Mouse (Mus musculus): ENCODE data around the gene P2rx5.

GRCm38 (mm10) chr11:73187231-73187630 is 27.0 kb downstream of the P2rx5 start:
- no peak for TF ChIP-seq CTCF (IDR thresholded peaks at IDR 0.05; ENCODE audit: borderline replicate concordance, control insufficient read depth, extremely low read depth, insufficient read depth, low read length, poor library complexity)
- no peak for TF ChIP-seq POLR2A (IDR thresholded peaks at IDR 0.05; ENCODE audit: control insufficient read depth, extremely low read depth, insufficient read depth, low read length, poor library complexity)
